Mouse (Mus musculus) hindbrain, embryonic 13.5 days (tissue): Measurements from ENCODE around the gene Rcn2. TPM values are rescaled to one million over a fixed set of nuclear protein-coding genes. Genes with fewer than 3 reads are reported as not detected.
A peak's percentile ranks its signal among the peaks of the same experiment; 100 is the strongest.

Experiments
- ATAC-seq: fragments of 200-750 bp; cut with Nextera tagmentation; 2 replicates; pipeline ENCODE4 v1.8.0; 2017; ENCODE audit warnings: moderate TSS enrichment; ENCODE audit not compliant: low FRiP score
- H3K27ac ChIP-seq: fragments of 300-500 bp; sonication (generic); 2 replicates; pipeline ENCODE4 v1.5.1; 2015; ENCODE audit warnings: inconsistent platforms, mild to moderate bottlenecking, moderate library complexity
- H3K27me3 ChIP-seq: fragments of 300-500 bp; sonication (generic); 2 replicates; pipeline ENCODE4 v1.6.1; 2015; ENCODE audit warnings: mild to moderate bottlenecking, inconsistent platforms
- H3K36me3 ChIP-seq: fragments of 300-500 bp; sonication (generic); 2 replicates; pipeline ENCODE4 v1.6.1; 2015; ENCODE audit warnings: mild to moderate bottlenecking, inconsistent platforms
- H3K4me1 ChIP-seq: fragments of 300-500 bp; sonication (generic); replicated peaks from 2 replicates; pipeline ENCODE4 v1.6.1; 2015; ENCODE audit warnings: inconsistent platforms
- H3K4me2 ChIP-seq: fragments of 300-500 bp; sonication (generic); 2 replicates; pipeline ENCODE4 v1.6.1; 2015; ENCODE audit warnings: inconsistent platforms, mild to moderate bottlenecking, moderate library complexity
- H3K4me3 ChIP-seq: fragments of 300-500 bp; sonication (generic); 2 replicates; pipeline ENCODE4 v1.5.1; 2015; ENCODE audit warnings: mild to moderate bottlenecking, inconsistent platforms
- H3K9ac ChIP-seq: fragments of 300-500 bp; sonication (generic); 2 replicates; pipeline ENCODE4 v1.6.1; 2015; ENCODE audit warnings: mild to moderate bottlenecking, inconsistent platforms
- H3K9me3 ChIP-seq: fragments of 300-500 bp; sonication (generic); 2 replicates; pipeline ENCODE4 v1.6.1; 2016; ENCODE audit warnings: inconsistent platforms
- WGBS: fragments of 180-500 bp; shearing (Covaris S2); methylation state at CpG from one replicate; pipeline ENCODE4 v1.1.7; 2015; 5-methylcytosine and 5-hydroxymethylcytosine counted together
- polyA plus RNA-seq: library from polyadenylated mRNA; unstranded; fragments of >200 nt; fragmentation: Nextera tagmentation; extraction: Ambion mirVana; gene quantifications from 2 replicates; pipeline ENCODE4 v1.2.1, GENCODE M21; 2015

Rcn2 gene
- polyA plus RNA-seq, 1 experiment from 2014 or later: 296 TPM

DNA sequence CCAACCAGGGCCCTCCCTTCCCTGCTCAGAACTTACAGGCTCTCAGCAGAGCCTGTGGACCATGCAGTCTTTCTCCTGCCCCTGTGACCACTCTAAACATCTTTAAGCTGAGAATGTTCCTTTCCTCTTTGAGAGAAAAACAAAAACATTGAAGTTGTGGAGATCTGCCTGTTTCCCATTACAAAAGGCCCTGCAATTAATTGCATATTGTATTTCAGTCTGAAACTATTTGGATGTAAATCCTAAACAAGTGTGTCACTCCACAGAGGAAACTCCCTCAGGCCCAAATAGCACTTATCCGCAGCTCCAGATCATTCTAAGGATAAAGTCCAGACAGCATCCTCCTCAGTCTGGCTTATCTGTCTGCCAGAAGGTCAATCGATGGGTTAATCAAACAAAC is 31.2 kb downstream of the Rcn2 start:
- Histone ChIP-seq H3K9me3 (no peaks in the 10 kb centered on the region), H3K4me2 (no peak overlapping the region), H3K36me3 (peaks cover 44% of the 10 kb centered on the region), H3K4me3 (no peak overlapping the region), H3K4me1 (peaks cover 18% of the 10 kb centered on the region), H3K9ac (no peak overlapping the region), H3K27me3 (no peaks in the 10 kb centered on the region), H3K27ac (no peak overlapping the region)
- WGBS: 93% methylated on average over 2 of the region's 2 CpGs
- no peak for ATAC-seq

- no peaks in the 10 kb centered on the region for H3K9me3 ChIP-seq
- H3K9ac ChIP-seq: no peak overlapping the region
- 81% methylated on average over 12 of the region's 12 CpGs for WGBS
- no peak overlapping the region for H3K4me2 ChIP-seq
- H3K27me3 ChIP-seq: no peaks in the 10 kb centered on the region
- peaks cover 18% of the 10 kb centered on the region for H3K4me1 ChIP-seq
- no peak overlapping the region for H3K4me3 ChIP-seq
- peaks cover 50% of the 10 kb centered on the region for H3K36me3 ChIP-seq
- no peak for ATAC-seq
- no peak overlapping the region for H3K27ac ChIP-seq
Measured at GRCm38 (mm10) chr9:56074863-56075262, 33.2 kb downstream of the Rcn2 start.

GRCm38 (mm10) chr9:56075264-56075663 is 33.6 kb downstream of the Rcn2 start:
- Histone ChIP-seq H3K9ac (no peak overlapping the region), H3K4me1 (peaks cover 18% of the 10 kb centered on the region), H3K27ac (peak overlapping the region; percentile 59; the same call in 1 of the 2 replicates), H3K36me3 (peaks cover 46% of the 10 kb centered on the region), H3K9me3 (no peaks in the 10 kb centered on the region), H3K4me3 (no peak overlapping the region), H3K27me3 (no peaks in the 10 kb centered on the region), H3K4me2 (no peak overlapping the region)
- WGBS: 1% methylated on average over 4 of the region's 4 CpGs
- peak; percentile 75 for ATAC-seq

DNA sequence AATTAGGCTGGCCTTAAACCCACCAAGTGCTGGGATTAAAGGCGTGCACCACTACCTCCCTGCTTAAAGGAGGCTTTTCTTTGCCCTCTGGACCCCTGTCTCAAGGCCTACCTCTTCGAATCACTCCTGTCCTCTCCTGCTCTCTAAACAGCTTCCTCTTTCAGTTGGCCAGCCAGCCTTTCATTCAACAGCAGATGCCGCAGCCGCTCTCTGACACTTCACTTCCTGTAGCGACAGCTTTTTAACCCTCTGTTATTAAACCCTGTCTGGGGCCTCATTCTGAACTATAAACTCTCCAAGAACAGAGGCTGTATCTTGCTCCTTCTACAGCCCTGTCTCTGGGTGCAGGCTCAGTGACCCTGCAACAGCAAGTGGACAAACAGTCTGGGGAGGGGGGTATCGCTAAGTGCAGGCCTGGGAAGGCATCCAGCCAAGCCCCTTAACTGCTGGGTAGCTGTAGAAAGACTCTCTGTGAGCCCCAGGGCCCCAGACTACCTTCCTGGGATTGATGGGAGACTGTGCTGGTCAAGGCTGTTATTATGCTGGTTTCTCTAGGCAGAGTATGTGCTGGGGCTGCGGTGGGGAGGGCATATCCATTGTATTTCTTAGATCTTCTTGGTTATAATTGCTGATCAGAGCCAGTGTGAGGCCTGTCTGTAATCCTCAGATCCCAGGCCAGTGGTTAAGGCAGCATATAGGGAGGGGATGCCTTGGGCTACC is 34.4 kb downstream of the Rcn2 start:
- WGBS: 59% methylated on average over 7 of the region's 7 CpGs
- Histone ChIP-seq H3K27me3 (no peaks in the 10 kb centered on the region), H3K36me3 (peaks cover 42% of the 10 kb centered on the region), H3K4me3 (no peak overlapping the region), H3K4me2 (no peak overlapping the region), H3K9ac (0 out of 2 replicates have a peak overlapping the region, but pooled peaks have one; percentile 14), H3K9me3 (no peaks in the 10 kb centered on the region), H3K27ac (peak overlapping the region; percentile 59), H3K4me1 (peaks cover 18% of the 10 kb centered on the region)
- peak; percentile 63; the same call in 1 of the 2 replicates for ATAC-seq

- peaks cover 26% of the 10 kb centered on the region for H3K36me3 ChIP-seq
- H3K27me3 ChIP-seq: no peaks in the 10 kb centered on the region
- no peak overlapping the region for H3K27ac ChIP-seq
- H3K4me3 ChIP-seq: no peak overlapping the region
- H3K9ac ChIP-seq: no peak overlapping the region
- no peaks in the 10 kb centered on the region for H3K9me3 ChIP-seq
- H3K4me2 ChIP-seq: no peak overlapping the region
- ATAC-seq: no peak
- WGBS: 81% methylated on average over 5 of the region's 5 CpGs
- H3K4me1 ChIP-seq: peaks cover 18% of the 10 kb centered on the region
Measured at GRCm38 (mm10) chr9:56079587-56079986, 37.9 kb downstream of the Rcn2 start.

DNA sequence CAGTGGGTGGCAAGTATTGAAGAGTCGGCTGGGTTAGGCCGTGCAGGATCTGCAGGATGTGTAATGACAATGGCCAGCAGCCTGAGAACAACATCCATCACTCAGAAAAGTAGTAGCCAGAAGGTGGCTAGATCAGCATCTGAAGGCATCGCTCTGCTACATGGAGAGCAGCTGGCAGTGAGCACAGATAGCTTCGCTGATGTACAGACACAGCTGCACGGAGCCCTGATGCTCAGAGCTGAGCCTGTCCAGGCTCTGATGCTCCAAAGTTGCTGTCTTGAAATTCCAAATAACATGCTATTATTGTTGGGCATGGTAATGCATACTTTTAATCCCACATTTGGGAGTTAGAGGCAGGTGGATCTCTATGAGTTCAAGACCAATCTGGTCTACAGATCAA is 44.9 kb downstream of the Rcn2 start:
- H3K27me3 ChIP-seq: no peaks in the 10 kb centered on the region
- H3K27ac ChIP-seq: no peak overlapping the region
- no peaks in the 10 kb centered on the region; the same call in 1 of the 2 replicates for H3K36me3 ChIP-seq
- H3K4me3 ChIP-seq: no peak overlapping the region
- no peak overlapping the region for H3K4me2 ChIP-seq
- 75% methylated on average over 5 of the region's 5 CpGs for WGBS
- no peaks in the 10 kb centered on the region for H3K9me3 ChIP-seq
- no peak overlapping the region for H3K9ac ChIP-seq
- no peak for ATAC-seq
- H3K4me1 ChIP-seq: peaks cover 22% of the 10 kb centered on the region

GRCm38 (mm10) chr9:56089778-56090520 is 48.3 kb downstream of the Rcn2 start, which contains the start of gene Pstpip1:
TSS of gene Pstpip1 (plus strand) at chr9:56089962.
- H3K9ac ChIP-seq: peak within 1 kb of the TSS; percentile 55
- peak within 1 kb of the TSS; percentile 19 for H3K4me2 ChIP-seq

DNA sequence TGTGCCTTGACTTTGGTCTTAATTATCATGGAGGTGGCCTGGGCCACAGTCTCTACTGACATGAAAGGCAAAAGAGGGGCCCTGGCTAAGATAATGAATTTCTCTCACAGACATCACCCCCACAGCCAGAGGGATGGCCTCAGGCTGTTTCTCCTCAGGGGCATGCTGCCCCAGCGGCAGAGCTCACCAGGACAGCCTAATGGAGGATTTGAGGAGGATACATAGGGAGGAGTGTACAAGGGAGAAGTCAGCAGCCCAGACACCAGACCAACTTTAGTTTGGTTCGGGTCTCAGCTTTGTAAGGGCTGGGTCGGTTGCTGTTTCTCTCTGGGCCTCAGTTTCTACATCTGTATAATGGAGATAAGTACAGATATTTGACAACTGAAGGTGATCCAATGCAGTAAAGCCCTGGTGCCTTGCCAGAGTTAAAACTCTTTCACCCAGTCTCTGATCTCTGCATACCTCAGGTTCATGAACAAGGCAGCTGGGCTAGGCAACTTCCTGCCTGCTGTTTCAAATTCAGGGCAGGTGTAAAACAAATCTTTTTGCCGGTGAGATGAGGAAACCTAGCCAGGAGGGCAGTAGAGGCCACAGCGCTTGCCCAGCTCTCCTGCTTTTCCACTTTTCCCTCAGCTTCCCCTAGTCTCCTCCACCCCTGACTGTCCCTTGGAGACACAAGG is 49.0 kb downstream of the Rcn2 start:
- Histone ChIP-seq H3K9ac (no peak overlapping the region), H3K36me3 (no peaks in the 10 kb centered on the region), H3K4me2 (no peak overlapping the region), H3K4me1 (peaks cover 22% of the 10 kb centered on the region), H3K27ac (peak overlapping the region; percentile 72), H3K4me3 (no peak overlapping the region), H3K9me3 (no peaks in the 10 kb centered on the region), H3K27me3 (no peaks in the 10 kb centered on the region)
- ATAC-seq: 0 out of 2 replicates have a peak, but pooled peaks have one; percentile 11
- WGBS: 78% methylated on average over 5 of the region's 5 CpGs

More at GRCm38 (mm10) chr9:56089778-56090520, 48.3 kb downstream of the Rcn2 start, which contains the start of gene Pstpip1:
- 33% methylated on average over 22 of the region's 22 CpGs for WGBS
- peaks cover 22% of the 10 kb centered on the region for H3K4me1 ChIP-seq
- H3K27me3 ChIP-seq: no peaks in the 10 kb centered on the region
- peak within 1 kb of the TSS; percentile 72 for H3K27ac ChIP-seq
- H3K4me3 ChIP-seq: no peak within 1 kb of the TSS
- no peaks in the 10 kb centered on the region for H3K9me3 ChIP-seq
- H3K36me3 ChIP-seq: no peaks in the 10 kb centered on the region
- peak; percentile 80 for ATAC-seq

- ATAC-seq: no peak
- WGBS: 43% methylated on average over 2 of the region's 2 CpGs
- Histone ChIP-seq H3K36me3 (no peaks in the 10 kb centered on the region), H3K9ac (no peak overlapping the region), H3K4me1 (peaks cover 20% of the 10 kb centered on the region), H3K9me3 (no peaks in the 10 kb centered on the region), H3K4me3 (no peak overlapping the region), H3K4me2 (no peak overlapping the region), H3K27ac (no peak overlapping the region), H3K27me3 (no peaks in the 10 kb centered on the region)
Measured at GRCm38 (mm10) chr9:56092102-56092501, 50.5 kb downstream of the Rcn2 start.

GRCm38 (mm10) chr9:56097584-56098298 is 56.1 kb downstream of the Rcn2 start:
- no peak for ATAC-seq
- Histone ChIP-seq H3K9ac (no peak overlapping the region), H3K4me2 (no peak overlapping the region), H3K27me3 (no peaks in the 10 kb centered on the region), H3K27ac (no peak overlapping the region), H3K4me3 (no peak overlapping the region), H3K9me3 (no peaks in the 10 kb centered on the region), H3K4me1 (no peaks in the 10 kb centered on the region), H3K36me3 (no peaks in the 10 kb centered on the region)
- 91% methylated on average over 4 of the region's 4 CpGs for WGBS

GRCm38 (mm10) chr9:56100041-56100522 is 58.4 kb downstream of the Rcn2 start:
- no peak overlapping the region for H3K27ac ChIP-seq
- H3K9ac ChIP-seq: no peak overlapping the region
- ATAC-seq: no peak
- no peaks in the 10 kb centered on the region for H3K27me3 ChIP-seq
- H3K4me1 ChIP-seq: no peaks in the 10 kb centered on the region
- no peaks in the 10 kb centered on the region for H3K36me3 ChIP-seq
- H3K4me2 ChIP-seq: no peak overlapping the region
- H3K4me3 ChIP-seq: no peak overlapping the region
- 92% methylated on average over 7 of the region's 7 CpGs for WGBS
- no peaks in the 10 kb centered on the region for H3K9me3 ChIP-seq
